Mouse (Mus musculus) embryonic facial prominence, embryonic 14.5 days (tissue): ENCODE results near the gene Olfr670. TPM values are rescaled to one million over a fixed set of nuclear protein-coding genes. Genes with fewer than 3 reads are reported as not detected.

ENCODE experiments used
- polyA plus RNA-seq: library from polyadenylated mRNA; unstranded; fragments of >200 nt; fragmentation: Nextera tagmentation; extraction: Ambion mirVana; gene quantifications from 2 replicates; pipeline ENCODE4 v1.2.1, GENCODE M21; 2014

Gene Olfr670
- polyA plus RNA-seq, 1 experiment from 2014 or later: not detected

Other genes starting within 250 kb of the Olfr670 start
- not detected in 2 replicates for gene Usp17le, start 185.2 kb downstream of the Olfr670 start, polyA plus RNA-seq
- gene Usp17lb, start 120.0 kb downstream of the Olfr670 start, polyA plus RNA-seq: not detected in 2 replicates
- not detected in 2 replicates for gene Usp17la, start 105.6 kb downstream of the Olfr670 start, polyA plus RNA-seq
- gene Olfr665, start 84.6 kb downstream of the Olfr670 start, polyA plus RNA-seq: not detected in 2 replicates
- 0.08 TPM in 1 of 2 replicates, not detected in the other for gene Olfr666, start 66.7 kb downstream of the Olfr670 start, polyA plus RNA-seq
- not detected in 2 replicates for gene Olfr667, start 41.1 kb downstream of the Olfr670 start, polyA plus RNA-seq
- gene Olfr668, start 34.6 kb downstream of the Olfr670 start, polyA plus RNA-seq: not detected in 2 replicates
- gene Olfr669, start 28.4 kb downstream of the Olfr670 start, polyA plus RNA-seq: not detected in 2 replicates
- not detected in 2 replicates for gene Olfr671, start 16.5 kb upstream of the Olfr670 start, polyA plus RNA-seq
- gene Olfr672, start 39.4 kb upstream of the Olfr670 start, polyA plus RNA-seq: 0.22 and 0.36 TPM in 2 replicates
- gene Olfr675, start 65.8 kb upstream of the Olfr670 start, polyA plus RNA-seq: not detected in 2 replicates
- not detected in 2 replicates for gene Olfr676, start 70.1 kb upstream of the Olfr670 start, polyA plus RNA-seq
- not detected in 2 replicates for gene Olfr677, start 88.8 kb upstream of the Olfr670 start, polyA plus RNA-seq
- gene Olfr678, start 101.9 kb upstream of the Olfr670 start, polyA plus RNA-seq: not detected in 2 replicates
- gene Olfr679, start 118.6 kb upstream of the Olfr670 start, polyA plus RNA-seq: 0.06 TPM in 1 of 2 replicates, not detected in the other
- gene Olfr680-ps1, start 130.2 kb upstream of the Olfr670 start, polyA plus RNA-seq: not detected in 2 replicates
- 0.18 TPM in 1 of 2 replicates, not detected in the other for gene Olfr681, start 154.2 kb upstream of the Olfr670 start, polyA plus RNA-seq
- gene Olfr683, start 184.4 kb upstream of the Olfr670 start, polyA plus RNA-seq: not detected in 2 replicates
- gene Olfr684, start 201.0 kb upstream of the Olfr670 start, polyA plus RNA-seq: not detected in 2 replicates
- 0.10 and 0.31 TPM in 2 replicates for gene Olfr685, start 223.4 kb upstream of the Olfr670 start, polyA plus RNA-seq
- not detected in 2 replicates for gene Olfr686, start 244.9 kb upstream of the Olfr670 start, polyA plus RNA-seq